ENCODE assay signal across 15 mouse cellular contexts in the genomic region with DNA sequence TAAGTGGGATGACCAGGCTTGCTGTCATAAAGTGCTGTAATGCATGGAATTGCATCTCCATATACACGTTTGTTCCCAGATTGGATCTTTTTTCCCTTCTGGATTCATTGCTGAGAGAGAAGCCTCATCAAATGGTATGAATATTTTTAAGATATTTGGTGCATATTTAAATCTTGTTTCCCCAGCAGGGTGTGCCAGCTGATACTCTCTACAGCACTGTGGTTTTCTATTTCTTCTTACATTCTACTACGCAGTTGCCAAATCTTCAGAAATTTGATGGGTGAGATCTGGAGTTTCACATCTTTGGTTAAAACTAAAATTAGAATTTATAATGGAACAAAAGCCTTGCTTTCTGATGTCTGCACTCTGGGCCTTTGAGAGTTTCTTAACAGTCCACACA. TPM values are rescaled to one million over a fixed set of nuclear protein-coding genes. Genes with fewer than 3 reads are reported as not detected.
"Had no signal": no experiment of that assay in that cellular context is flagged by ENCODE, and none has a peak within 500 bp of the region (broad histone marks: within the 10 kb centered on the region; RNA-seq: fewer than 3 reads in every experiment).

No protein-coding gene starts in this region.

- H3K9me3 ChIP-seq: limb, embryonic 12.5 days; limb, embryonic 15.5 days had no signal

- H3K4me3 ChIP-seq: limb, embryonic 12.5 days; limb, embryonic 15.5 days had no signal

- H3K27ac ChIP-seq: kidney, postnatal 0 days; limb, embryonic 12.5 days; limb, embryonic 15.5 days; liver, embryonic 14.5 days; macrophage had no signal

- H3K4me2 ChIP-seq: limb, embryonic 12.5 days; limb, embryonic 15.5 days; liver, embryonic 11.5 days; lung, embryonic 14.5 days had no signal

- DNase-seq: kidney, postnatal 25 days; left cerebral cortex, postnatal 4 days; liver, postnatal 0 days; lung, embryonic 14.5 days; midbrain, embryonic 14.5 days; thymus, adult 18-20 months; thymus, postnatal 36 days had no signal

- H3K4me1 ChIP-seq: limb, embryonic 12.5 days; limb, embryonic 15.5 days had no signal

- H3K36me3 ChIP-seq: limb, embryonic 12.5 days; limb, embryonic 15.5 days had no signal

- ATAC-seq: liver, postnatal 0 days; lung, postnatal 0 days had no signal

- H3K27me3 ChIP-seq: limb, embryonic 12.5 days; limb, embryonic 15.5 days had no signal

- H3K9ac ChIP-seq: limb, embryonic 12.5 days; limb, embryonic 15.5 days; liver, embryonic 14.5 days; liver, postnatal 0 days; lung, embryonic 14.5 days had no signal

RNA-seq across cellular contexts. Expression of a gene that starts 18.0 kb away (rescaled TPM):
- polyA plus RNA-seq: macrophage; spleen, adult 2 months had no signal
